Comparison of ENCODE assay signal across 12 mouse cellular contexts in the genomic region with DNA sequence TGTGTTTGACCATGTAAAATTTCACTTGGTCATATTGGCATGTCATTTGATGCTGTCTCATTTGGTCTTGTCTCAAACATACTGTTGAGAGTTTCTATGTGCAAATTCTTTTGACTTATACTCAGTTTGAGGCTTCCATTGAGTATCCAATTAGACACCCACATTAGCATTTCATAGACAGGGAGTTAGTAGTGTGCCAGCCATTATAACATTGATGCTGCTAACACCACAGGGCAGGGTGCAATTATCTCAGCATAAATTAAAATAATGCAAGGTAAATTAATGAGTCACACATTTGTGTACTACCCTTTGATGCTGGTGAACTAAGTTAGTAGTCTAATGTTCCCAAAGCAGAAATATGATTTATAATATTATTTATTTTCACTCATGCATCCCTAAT.
"Had no signal": no experiment of that assay in that cellular context is flagged by ENCODE, and none has a peak within 500 bp of the region (broad histone marks: within the 10 kb centered on the region; RNA-seq: fewer than 3 reads in every experiment).

No protein-coding gene starts in this region.

- DNase-seq: kidney, adult 11 months; kidney, postnatal 10 days; kidney, postnatal 4 days; liver; liver, embryonic 13.5 days; liver, postnatal 0 days; right cerebral cortex, postnatal 14 days had no signal

- H3K36me3 ChIP-seq: limb, embryonic 12.5 days; liver, embryonic 13.5 days; lung, embryonic 15.5 days; neural tube, embryonic 13.5 days; stomach, embryonic 15.5 days had no signal

- H3K9me3 ChIP-seq: limb, embryonic 12.5 days; liver, embryonic 13.5 days; lung, embryonic 15.5 days; neural tube, embryonic 13.5 days; stomach, embryonic 15.5 days had no signal

- H3K4me1 ChIP-seq: limb, embryonic 12.5 days; liver, embryonic 13.5 days; lung, embryonic 15.5 days; neural tube, embryonic 13.5 days; stomach, embryonic 15.5 days had no signal

- H3K4me2 ChIP-seq: limb, embryonic 12.5 days; liver, embryonic 13.5 days; lung, embryonic 15.5 days; neural tube, embryonic 13.5 days; stomach, embryonic 15.5 days had no signal

- H3K27ac ChIP-seq: layer of hippocampus, adult 2 months; limb, embryonic 12.5 days; liver, embryonic 13.5 days; lung, embryonic 15.5 days; neural tube, embryonic 13.5 days; stomach, embryonic 15.5 days had no signal

- H3K27me3 ChIP-seq: limb, embryonic 12.5 days; liver, embryonic 13.5 days; lung, embryonic 15.5 days; neural tube, embryonic 13.5 days; stomach, embryonic 15.5 days had no signal

- ATAC-seq: liver, postnatal 0 days had no signal

- H3K4me3 ChIP-seq: layer of hippocampus, adult 2 months; limb, embryonic 12.5 days; liver, embryonic 13.5 days; lung, embryonic 15.5 days; neural tube, embryonic 13.5 days; stomach, embryonic 15.5 days had no signal

- H3K9ac ChIP-seq: limb, embryonic 12.5 days; liver, embryonic 13.5 days; liver, postnatal 0 days; lung, embryonic 15.5 days; neural tube, embryonic 13.5 days; stomach, embryonic 15.5 days had no signal
